Mouse (Mus musculus): Measurements from ENCODE around the gene Nudt8. TPM values are rescaled to one million over a fixed set of nuclear protein-coding genes. Genes with fewer than 3 reads are reported as not detected.
"Not testable (repeated sequence)": the region's sequence is repeated elsewhere in the genome, so short reads cannot be mapped to it uniquely, and the experiment has no call there.

Nudt8 gene
- total and polyA plus RNA-seq, 2 experiments from 2014 or later, result 25.9 to 29.1 TPM

- no peaks in the 10 kb centered on the region for H3K36me3 ChIP-seq (ENCODE audit: insufficient read depth, low read length)
- TF ChIP-seq CTCF (IDR thresholded peaks at IDR 0.05; ENCODE audit: low read depth), result no peak
- no peak overlapping the region for H3K9ac ChIP-seq (replicated peaks; ENCODE audit: low read length)
- DNase-seq (ENCODE audit: low spot score) (no peak), ATAC-seq (0 out of 2 replicates have a peak, but pooled peaks have one; percentile 17)
- 67% methylated on average over 12 of the region's 12 CpGs for WGBS
- H3K4me1 ChIP-seq (ENCODE audit: insufficient read depth, low read length), result 0 out of 2 replicates have a peak, but pooled peaks cover 4% of the 10 kb centered on the region
- H3K27me3 ChIP-seq (ENCODE audit: insufficient read depth, low read length), result no peaks in the 10 kb centered on the region
- peak overlapping the region; percentile 27; the same call in 1 of the 2 replicates for H3K4me2 ChIP-seq (ENCODE audit: low read depth, low read length)
- no peak overlapping the region for H3K4me3 ChIP-seq (ENCODE audit: low read length)
- no peaks in the 10 kb centered on the region for H3K9me3 ChIP-seq (ENCODE audit: low read length)
- peak overlapping the region; percentile 7; the same call in 1 of the 2 replicates for H3K27ac ChIP-seq
Measured at GRCm38 (mm10) chr19:4036327-4037045, 36.1 kb downstream of the Nudt8 start.

DNA sequence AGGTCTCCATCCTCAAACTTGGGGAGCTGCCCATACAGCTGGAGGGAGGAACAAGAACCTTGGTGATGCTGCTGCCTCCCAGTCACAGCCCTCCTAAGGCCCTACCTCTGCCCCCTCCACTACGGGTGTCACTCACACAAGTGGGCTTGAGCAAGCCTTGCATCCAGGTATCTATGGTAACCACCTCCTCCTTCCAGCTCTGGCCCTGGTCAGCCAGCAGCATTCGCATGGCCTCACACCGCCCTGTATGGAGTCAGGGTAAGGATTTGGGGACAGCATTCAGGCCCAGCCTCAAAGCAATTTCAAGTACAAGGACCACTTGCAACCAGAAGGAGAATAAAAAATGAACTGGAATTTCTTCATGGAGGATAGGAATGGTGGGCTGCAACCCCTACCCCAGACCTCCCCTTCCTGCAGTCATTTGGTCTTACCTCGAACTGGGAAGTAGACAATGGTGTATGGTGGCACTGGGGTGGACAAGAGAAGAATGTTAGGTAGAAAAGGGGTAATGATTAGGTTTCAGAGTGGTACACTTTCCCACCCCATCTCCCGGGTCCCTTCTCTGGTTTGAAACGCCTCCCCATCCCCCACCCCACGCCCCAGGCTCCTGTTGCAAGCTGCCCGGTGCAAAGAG is 36.9 kb downstream of the Nudt8 start:
- 19% methylated on average over 7 of the region's 8 CpGs for WGBS
- H3K36me3 ChIP-seq (ENCODE audit: insufficient read depth, low read length); H3K9me3 ChIP-seq (ENCODE audit: low read length); DNase-seq (ENCODE audit: low spot score); H3K27me3 ChIP-seq (ENCODE audit: insufficient read depth, low read length); H3K4me1 ChIP-seq (ENCODE audit: insufficient read depth, low read length): not testable (repeated sequence)
- H3K4me3 ChIP-seq (ENCODE audit: low read length), result peak overlapping the region; percentile 62
- H3K9ac ChIP-seq (replicated peaks; ENCODE audit: low read length), result peak overlapping the region; percentile 69
- ATAC-seq, result peak; percentile 65
- peak overlapping the region; percentile 71 for H3K4me2 ChIP-seq (ENCODE audit: low read depth, low read length)
- H3K27ac ChIP-seq, result peak overlapping the region; percentile 70

DNA sequence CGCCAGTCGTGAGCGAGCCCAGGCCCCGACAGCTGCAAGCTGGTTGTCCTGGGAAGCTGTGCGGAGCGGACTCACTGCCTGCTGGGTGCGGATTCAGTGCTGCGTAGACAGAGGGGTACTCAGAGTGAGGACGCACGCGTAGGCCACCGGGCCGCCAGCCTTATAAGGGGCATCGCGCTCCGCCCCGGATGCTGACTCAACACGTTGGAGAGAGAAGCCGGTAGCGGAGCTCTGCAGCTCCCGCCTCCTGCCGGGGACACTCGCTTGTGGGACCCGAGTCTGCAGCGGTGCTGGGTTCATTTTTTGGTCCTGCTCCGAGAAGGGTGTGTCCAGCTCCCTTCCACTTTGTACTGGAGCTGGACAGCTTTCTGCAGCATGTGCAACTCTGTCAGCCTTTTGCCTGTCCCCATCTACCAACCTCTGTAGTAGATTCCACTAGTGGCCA is 37.4 kb downstream of the Nudt8 start, which contains the start of gene Gstp1:
Gstp1 (minus strand) TSS at position 198 of the 445 bp plus-strand sequence.
- peak within 1 kb of the TSS; percentile 62 for H3K4me3 ChIP-seq (ENCODE audit: low read length)
- ATAC-seq (peak; percentile 91), DNase-seq (ENCODE audit: low spot score) (peak; percentile 90)
- TF ChIP-seq CTCF (IDR thresholded peaks at IDR 0.05; ENCODE audit: low read depth), result peak; percentile 47
- peak within 1 kb of the TSS; percentile 69 for H3K9ac ChIP-seq (replicated peaks; ENCODE audit: low read length)
- peak within 1 kb of the TSS; percentile 71 for H3K4me2 ChIP-seq (ENCODE audit: low read depth, low read length)
- H3K27ac ChIP-seq, result peak within 1 kb of the TSS; percentile 70
- no peaks in the 10 kb centered on the region for H3K27me3 ChIP-seq (ENCODE audit: insufficient read depth, low read length)
- 0% methylated on average over 26 of the region's 26 CpGs for WGBS
- no peaks in the 10 kb centered on the region for H3K36me3 ChIP-seq (ENCODE audit: insufficient read depth, low read length)
- H3K9me3 ChIP-seq (ENCODE audit: low read length), result no peaks in the 10 kb centered on the region
- 0 out of 2 replicates have a peak, but pooled peaks cover 4% of the 10 kb centered on the region for H3K4me1 ChIP-seq (ENCODE audit: insufficient read depth, low read length)

GRCm38 (mm10) chr19:4040941-4041340 is 40.6 kb downstream of the Nudt8 start:
- not testable (repeated sequence) for H3K27ac ChIP-seq; H3K4me2 ChIP-seq (ENCODE audit: low read depth, low read length); H3K27me3 ChIP-seq (ENCODE audit: insufficient read depth, low read length); DNase-seq (ENCODE audit: low spot score); H3K36me3 ChIP-seq (ENCODE audit: insufficient read depth, low read length); ATAC-seq; H3K9me3 ChIP-seq (ENCODE audit: low read length); H3K4me3 ChIP-seq (ENCODE audit: low read length); H3K4me1 ChIP-seq (ENCODE audit: insufficient read depth, low read length); H3K9ac ChIP-seq (replicated peaks; ENCODE audit: low read length)
- WGBS, result 81% methylated on average over 5 of the region's 5 CpGs

DNA sequence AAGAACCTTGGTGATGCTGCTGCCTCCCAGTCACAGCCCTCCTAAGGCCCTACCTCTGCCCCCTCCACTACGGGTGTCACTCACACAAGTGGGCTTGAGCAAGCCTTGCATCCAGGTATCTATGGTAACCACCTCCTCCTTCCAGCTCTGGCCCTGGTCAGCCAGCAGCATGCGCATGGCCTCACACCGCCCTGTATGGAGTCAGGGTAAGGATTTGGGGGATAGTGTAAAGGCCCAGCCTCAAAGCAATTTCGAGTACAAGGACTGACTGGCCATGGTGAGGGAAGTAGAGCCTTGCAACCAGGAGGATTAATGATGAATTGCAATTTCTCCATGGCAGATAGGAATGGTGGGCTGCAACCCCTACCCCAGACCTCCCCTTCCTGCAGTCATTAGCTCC is 41.1 kb downstream of the Nudt8 start:
- ATAC-seq; H3K9ac ChIP-seq (replicated peaks; ENCODE audit: low read length): not testable (repeated sequence)
- 73% methylated on average over 3 of the region's 4 CpGs for WGBS

GRCm38 (mm10) chr19:4042124-4042523 is 41.7 kb downstream of the Nudt8 start:
- Histone ChIP-seq H3K9ac (replicated peaks; ENCODE audit: low read length) (no peak overlapping the region), H3K27me3 (ENCODE audit: insufficient read depth, low read length) (no peaks in the 10 kb centered on the region), H3K9me3 (ENCODE audit: low read length) (no peaks in the 10 kb centered on the region), H3K4me3 (ENCODE audit: low read length) (no peak overlapping the region), H3K4me1 (ENCODE audit: insufficient read depth, low read length) (no peaks in the 10 kb centered on the region), H3K36me3 (ENCODE audit: insufficient read depth, low read length) (no peaks in the 10 kb centered on the region), H3K4me2 (ENCODE audit: low read depth, low read length) (no peak overlapping the region), H3K27ac (no peak overlapping the region)
- 70% methylated on average over 14 of the region's 14 CpGs for WGBS
- TF ChIP-seq CTCF (IDR thresholded peaks at IDR 0.05; ENCODE audit: low read depth), result no peak
- ATAC-seq, result no peak
- DNase-seq (ENCODE audit: low spot score), result no peak

More for the DNA sequence above, 41.1 kb downstream of the Nudt8 start:
- H3K4me1 ChIP-seq (ENCODE audit: insufficient read depth, low read length); H3K27me3 ChIP-seq (ENCODE audit: insufficient read depth, low read length); H3K9me3 ChIP-seq (ENCODE audit: low read length); H3K4me3 ChIP-seq (ENCODE audit: low read length); H3K36me3 ChIP-seq (ENCODE audit: insufficient read depth, low read length); DNase-seq (ENCODE audit: low spot score); H3K27ac ChIP-seq; H3K4me2 ChIP-seq (ENCODE audit: low read depth, low read length): not testable (repeated sequence)

GRCm38 (mm10) chr19:4044109-4044508 is 43.7 kb downstream of the Nudt8 start:
- not testable (repeated sequence) for H3K36me3 ChIP-seq (ENCODE audit: insufficient read depth, low read length); H3K4me3 ChIP-seq (ENCODE audit: low read length); H3K27ac ChIP-seq; ATAC-seq; H3K27me3 ChIP-seq (ENCODE audit: insufficient read depth, low read length); H3K9me3 ChIP-seq (ENCODE audit: low read length); H3K4me2 ChIP-seq (ENCODE audit: low read depth, low read length); H3K9ac ChIP-seq (replicated peaks; ENCODE audit: low read length); H3K4me1 ChIP-seq (ENCODE audit: insufficient read depth, low read length); DNase-seq (ENCODE audit: low spot score)
- WGBS, result 92% methylated on average over 5 of the region's 5 CpGs
